Mouse (Mus musculus): ENCODE results near the gene Stard10.

The Stard10 gene

DNA sequence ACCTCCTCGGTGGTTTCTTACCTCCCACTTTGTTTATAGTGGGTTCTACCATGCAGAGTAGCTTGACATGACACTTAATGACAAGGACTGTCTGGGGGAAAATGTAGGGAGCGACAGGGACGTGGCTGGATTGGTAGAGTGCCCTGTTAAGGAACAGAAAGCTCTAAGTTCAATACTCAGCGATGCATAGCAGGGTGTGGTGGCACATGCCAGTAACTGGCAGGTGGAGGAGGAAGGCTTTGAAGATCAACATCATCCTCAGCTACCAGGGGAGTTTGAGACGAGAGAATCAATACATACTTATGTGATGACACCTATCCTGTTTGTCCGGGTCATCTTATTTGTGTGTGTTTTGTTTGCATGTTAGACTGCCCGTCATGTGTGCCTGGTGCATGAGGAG is 52.8 kb downstream of the Stard10 start:
- no peak for DNase-seq (ENCODE audit: extremely low spot score)

DNA sequence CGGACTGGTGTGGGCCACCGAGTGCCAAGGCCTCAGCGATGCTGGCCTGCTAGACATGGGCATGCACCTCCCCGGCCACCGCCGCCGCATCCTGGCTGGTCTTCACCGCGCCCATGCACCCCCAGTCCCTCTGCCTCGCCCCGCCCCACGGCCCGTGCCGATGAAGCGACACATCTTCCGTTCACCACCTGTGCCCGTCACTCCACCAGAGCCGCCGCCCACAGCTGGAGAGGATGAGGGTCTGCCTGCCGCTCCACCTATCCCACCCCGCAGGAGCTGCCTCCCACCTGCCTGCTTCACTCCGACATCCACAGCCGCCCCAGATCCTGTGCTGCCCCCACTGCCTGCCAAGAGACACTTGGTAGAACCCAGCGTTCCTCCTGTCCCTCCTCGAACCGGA is 56.2 kb downstream of the Stard10 start:
- DNase-seq (ENCODE audit: extremely low spot score) = no peak

DNA sequence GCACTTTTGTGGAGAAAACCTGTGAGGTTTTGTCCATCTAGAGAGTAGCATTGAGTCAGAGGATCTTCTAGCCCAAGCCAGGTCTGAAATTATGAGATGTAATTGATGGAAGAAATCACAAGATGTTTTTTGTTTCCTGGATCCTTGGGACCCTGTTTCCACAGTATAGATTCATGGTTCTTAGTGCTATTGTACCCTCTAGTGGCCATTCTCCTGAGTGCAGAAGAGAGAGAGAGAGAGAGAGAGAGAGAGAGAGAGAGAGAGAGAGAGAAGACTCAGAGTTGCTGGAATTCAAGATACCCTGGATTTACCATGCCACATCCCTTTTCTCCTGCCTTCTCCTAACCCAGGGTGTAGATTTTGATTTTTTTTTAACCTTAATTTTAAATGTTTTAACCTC is 57.3 kb downstream of the Stard10 start:
- peak; percentile 57 for DNase-seq (ENCODE audit: extremely low spot score)

DNA sequence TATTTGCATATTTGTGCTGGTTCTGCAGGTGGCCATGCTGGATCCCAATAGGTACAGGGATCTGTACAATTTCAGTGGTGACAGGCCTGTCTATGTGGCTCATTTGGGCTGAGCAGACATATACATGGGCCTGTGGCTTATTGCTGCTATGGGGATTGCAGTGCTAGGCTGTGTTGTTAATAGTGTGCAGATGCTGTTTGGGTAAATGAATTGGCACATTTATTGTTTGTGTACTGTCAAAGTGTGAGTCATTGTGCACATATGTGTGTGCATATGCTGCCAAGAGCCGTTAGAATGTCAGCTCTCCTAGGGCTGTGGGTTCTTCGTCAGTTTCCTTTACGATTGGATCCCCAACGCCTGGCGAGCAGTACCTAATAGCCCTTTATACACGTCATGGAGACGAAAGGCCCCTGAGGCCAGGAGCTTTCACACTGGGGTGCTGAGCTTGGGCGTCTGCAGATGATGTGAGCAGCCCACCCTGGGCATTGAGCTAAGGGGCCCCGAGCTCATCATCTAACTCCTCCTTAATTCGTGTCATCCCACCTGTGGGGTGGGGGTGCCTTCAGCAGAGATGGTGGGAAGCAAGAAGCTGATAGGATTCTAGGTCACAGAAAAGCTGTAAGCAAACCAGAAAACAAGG is 59.9 kb downstream of the Stard10 start:
- DNase-seq (ENCODE audit: extremely low spot score) = no peak

DNA sequence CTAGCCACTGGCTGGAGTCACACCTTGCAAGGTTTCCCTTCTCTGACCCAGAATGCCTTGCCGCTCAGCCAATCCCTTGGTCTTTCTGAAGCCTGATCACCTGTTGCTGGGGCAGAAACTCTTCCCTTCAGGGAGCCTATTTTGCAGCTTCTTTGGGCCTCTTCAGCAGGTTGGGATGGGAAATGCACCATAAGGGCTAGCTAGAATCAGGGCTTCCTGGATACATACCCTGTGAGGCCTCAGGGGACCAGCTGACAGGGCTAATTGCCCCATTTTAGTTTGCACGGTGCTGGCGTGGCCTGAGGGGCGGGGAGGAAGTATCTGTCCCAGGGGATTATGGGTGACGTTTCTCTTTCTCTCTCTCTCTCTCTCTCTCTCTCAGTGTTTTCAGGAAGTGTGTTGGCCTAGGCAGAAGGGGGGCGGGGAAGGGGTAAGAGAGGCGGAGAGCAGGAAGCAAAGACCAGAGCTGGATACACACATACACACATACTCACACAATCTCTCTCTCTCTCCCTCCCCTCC is 60.9 kb downstream of the Stard10 start:
- DNase-seq (ENCODE audit: extremely low spot score) = peak; percentile 40

DNA sequence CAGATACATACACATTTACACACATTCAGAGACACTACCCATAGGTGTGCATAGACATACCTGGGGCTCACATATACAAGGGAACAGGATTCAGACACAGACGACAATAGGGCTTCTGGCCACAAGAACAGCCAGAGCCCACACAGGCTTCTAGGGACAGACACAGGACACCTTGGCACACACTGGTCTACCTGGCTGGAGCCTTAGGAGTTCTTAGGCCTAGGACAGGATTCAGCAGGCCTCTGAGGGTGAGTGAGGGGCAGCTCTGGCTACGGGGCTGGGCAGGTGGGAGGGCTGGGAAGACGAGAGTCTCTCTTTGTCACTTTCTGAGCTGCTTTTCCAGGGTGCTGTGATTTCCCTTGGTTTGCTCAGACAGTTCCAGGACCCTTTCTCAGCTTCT is 61.4 kb downstream of the Stard10 start:
- no peak for DNase-seq (ENCODE audit: extremely low spot score)

DNA sequence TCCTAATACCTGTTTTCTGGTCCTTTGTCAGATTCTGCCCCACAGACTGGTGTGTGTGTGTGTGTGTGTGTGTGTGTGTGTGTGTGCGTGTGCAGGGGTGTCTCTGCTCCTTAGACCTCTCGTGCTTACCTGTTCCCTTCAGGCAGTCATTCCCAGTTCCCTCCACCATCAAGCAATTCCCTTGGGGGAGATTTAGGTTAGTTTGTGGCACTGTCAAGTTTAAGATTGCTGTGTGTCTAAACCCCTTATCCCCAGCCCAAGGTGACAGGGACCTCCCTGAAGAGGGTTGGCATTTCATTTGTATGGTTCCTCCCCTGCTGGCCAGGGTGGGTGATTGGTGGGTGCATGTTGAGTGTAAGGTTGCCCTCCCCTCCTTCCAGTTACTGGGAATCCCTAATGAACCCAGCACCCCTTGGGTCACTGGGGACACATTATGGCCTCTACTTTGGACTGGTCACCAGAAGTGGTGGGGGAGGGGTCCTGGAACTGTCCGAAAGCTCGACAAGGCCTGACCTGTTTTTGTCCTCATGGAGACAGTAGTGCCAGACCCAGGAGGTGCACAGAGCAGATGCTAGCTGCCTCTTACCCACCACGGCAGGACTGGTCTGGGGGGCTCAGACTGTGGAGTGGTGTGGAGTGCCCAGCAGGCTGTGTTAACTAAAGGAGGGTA is 62.0 kb downstream of the Stard10 start:
- no peak for DNase-seq (ENCODE audit: extremely low spot score)

DNA sequence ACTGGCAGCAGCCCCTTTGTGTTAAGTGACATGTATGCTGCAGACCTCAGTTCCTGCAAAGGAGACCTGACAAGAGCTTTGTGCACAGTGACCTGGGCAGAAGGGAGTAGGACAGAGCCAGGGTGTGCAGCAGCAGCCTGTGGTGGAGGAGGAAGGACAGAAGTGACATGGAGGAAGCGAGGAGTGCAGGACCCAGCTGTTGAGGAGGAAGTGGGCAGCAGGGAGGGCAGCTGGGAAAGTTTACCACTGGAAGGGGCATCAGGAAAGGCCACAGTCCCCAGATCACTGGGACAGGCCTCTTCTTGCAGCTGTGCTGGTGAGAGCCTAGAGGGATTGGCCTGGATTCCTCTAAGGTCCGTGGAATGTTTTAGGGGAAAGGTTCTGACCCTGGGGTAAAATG is 62.8 kb downstream of the Stard10 start:
- no peak for DNase-seq (ENCODE audit: extremely low spot score)

DNA sequence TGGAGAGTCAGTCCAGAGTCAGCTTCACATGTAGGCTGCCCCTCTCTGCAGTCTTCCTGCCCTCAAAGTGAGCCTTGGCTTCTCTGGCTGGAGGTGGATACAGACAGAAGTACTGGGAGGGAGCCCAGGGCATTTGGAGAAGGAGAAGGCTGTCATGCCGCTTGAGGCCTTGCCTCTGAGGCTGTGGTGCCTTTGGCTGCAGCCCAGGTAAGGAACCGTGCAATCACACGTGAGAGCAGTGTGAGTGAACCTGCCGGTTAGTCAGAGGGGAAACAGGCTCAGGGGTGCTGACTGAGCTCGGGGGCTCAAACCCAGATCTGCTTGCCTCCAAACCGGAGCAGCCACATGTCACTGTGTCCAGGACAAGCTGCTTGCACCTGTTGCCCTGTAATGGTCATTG is 64.6 kb downstream of the Stard10 start:
- no peak for DNase-seq (ENCODE audit: extremely low spot score)

DNA sequence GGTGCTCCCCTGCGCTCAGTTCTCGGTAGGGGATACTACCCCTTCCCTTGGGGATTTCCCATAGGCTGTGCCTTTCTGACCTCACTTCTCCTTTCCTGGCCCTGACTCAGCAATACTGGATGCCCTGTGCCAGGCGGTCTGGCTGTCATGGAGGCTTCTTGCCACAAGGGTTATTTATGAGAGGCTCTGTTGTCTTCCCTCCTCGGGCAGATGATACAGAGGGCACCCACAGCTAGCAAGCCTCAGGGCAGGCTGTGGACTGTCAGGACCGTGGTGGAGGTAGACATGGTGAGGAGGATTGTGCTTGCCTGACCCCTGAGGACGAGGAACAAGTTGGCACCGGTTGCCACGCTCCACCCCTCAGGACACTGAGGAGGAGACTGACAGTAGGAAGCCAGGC is 65.5 kb downstream of the Stard10 start:
- DNase-seq (ENCODE audit: extremely low spot score) = no peak

DNA sequence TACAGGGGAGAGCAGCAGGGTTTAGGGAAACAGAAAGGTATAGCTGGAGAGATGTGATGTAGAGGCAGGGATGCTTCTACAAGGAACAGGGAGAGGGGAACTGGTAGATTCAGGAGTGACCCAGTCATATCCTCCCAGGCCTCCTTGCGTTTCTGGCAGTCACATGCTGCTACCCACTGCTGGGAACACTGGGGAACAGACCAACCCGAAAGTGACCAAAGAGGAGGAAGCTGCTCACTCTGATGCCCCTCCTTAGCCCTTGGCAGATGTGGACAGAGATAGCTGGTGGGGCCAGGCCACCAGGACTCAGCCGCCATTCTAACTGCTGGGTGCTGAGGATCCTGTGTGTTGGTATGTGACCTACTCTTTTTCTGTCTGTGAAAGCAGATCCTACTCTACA is 66.9 kb downstream of the Stard10 start:
- no peak for DNase-seq (ENCODE audit: extremely low spot score)

DNA sequence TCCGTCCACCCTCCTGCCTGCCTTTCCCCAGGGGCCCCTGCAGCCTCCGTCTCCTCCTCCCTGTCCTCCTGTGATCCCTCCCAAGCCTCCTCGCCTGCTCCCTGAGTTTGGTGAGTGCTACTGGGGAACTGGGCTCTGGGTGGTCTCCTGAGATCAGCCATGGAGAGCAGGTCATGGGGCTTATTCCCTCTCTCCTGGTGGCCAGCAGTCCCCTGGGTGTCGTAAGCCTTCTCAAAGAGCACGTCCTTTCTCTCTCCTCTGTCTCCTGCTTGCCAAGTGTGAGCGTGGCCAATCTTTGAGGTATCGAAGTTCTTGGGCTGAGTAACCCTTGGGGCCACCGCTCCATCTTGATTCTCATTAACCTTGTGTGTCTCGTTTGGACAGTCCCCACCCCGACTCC is 68.0 kb downstream of the Stard10 start:
- no peak for DNase-seq (ENCODE audit: extremely low spot score)

DNA sequence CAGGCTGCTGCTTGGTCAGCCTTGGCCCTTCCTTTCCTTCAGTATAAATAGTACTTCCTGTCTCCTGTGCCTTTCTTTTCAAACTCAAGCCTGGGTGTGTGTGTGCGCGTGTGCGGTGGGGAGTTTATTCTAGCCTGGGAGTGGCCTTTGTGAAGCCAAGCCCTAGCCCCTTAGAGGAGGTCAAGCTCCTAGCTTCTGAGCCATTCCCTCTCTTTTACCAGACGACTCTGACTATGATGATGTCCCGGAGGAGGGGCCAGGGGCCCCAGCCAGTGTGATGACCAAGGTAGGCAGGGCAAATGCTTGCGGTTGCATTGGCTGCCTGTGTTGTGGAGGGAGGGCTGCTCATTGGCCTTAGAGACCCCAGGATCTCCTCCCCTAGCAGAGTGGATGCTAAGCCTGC is 68.4 kb downstream of the Stard10 start:
- DNase-seq (ENCODE audit: extremely low spot score) = no peak

DNA sequence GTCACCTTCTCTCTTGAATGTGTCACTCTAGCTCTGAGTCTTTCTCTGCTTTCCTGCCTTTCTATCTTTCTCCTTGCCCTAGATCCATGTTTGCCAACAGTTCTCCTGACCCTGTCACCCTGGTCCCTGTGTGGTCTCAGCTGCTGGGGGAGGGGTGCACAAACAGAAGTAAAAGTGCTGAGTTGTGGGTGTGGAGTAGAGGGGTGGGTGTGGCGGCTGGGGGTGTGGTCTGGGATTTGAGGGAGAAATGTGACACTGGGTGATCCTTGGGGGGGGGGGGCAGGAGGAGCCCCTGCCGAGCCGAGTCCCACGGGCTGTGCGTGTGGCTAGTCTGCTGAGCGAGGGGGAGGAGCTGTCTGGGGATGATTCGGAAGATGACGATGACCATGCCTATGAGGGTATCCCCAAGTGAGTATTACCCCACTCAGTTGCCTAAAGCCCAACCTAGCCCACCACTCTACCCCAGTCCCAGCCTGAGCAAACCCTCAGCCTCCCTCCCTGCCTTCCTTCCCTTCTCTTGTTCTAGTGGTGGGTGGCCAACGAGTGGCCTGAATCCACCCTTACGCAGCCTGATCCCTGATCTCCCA is 69.1 kb downstream of the Stard10 start:
- no peak for DNase-seq (ENCODE audit: extremely low spot score)

DNA sequence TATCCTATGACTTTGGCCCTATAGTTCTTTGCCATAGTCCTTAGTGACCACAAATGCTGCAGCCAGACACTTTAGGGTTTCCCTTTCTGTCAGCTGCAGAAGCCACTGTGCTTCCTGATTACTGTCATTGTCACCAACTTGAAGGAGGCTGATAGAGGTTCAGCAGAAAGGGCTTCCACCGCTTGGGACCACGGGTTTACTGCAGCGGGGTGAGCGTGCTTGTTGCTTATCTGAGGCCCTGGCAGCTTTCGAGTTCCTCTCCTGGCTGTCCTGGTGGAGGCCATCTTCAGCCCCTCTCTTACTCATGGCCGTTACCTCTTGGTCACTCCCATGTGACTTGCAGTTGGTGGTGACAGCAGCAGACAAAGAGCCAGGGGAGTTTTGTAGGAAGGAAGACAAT is 72.4 kb downstream of the Stard10 start:
- no peak for DNase-seq (ENCODE audit: extremely low spot score)

DNA sequence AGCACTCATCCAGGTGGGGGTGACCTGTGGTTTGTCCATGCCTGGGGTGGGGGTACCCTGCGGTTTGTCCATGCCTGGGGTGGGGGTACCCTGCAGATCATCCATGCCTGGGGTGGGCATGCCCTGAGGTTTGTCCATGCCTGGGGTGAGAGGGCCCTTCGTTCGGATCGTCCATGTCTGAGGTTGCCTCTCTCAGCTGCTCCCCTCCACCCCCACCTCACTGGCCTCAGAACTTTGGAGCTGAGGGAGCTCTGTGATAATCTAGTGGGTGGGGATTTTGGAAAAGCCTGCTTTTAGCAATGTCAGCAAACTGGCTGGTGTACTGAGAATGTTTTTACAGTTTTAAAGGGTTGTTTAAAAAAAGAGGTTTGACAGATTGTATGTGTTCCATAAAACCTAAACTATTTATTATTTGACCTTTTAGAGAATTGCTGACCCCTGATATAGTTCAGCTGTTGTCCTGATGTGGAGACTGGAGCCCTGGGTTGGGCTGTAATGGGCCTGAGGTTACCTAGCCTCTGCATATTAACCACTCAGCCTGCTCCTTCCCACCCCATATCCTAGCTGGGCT is 75.1 kb downstream of the Stard10 start:
- no peak for DNase-seq (ENCODE audit: extremely low spot score)

DNA sequence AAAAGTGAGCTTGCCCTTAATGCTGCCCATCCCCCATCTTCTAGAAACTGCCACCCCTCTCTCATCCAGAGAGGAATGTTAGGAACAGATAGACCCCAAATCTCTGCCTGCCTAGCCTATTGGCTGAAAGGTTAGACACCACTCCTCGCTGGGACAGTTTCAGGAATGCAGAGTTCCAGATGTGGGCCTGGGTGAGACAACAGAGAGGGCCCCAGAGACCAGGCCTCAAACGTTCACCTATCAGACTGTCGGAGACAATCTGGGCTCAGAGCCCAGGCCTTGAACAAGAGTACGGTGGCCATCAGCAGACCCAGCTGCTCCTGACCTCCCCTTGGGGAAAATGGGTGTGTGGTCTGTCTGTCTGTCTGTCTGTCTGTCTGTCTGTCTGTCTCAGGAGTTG is 76.1 kb downstream of the Stard10 start:
- DNase-seq (ENCODE audit: extremely low spot score) = no peak

DNA sequence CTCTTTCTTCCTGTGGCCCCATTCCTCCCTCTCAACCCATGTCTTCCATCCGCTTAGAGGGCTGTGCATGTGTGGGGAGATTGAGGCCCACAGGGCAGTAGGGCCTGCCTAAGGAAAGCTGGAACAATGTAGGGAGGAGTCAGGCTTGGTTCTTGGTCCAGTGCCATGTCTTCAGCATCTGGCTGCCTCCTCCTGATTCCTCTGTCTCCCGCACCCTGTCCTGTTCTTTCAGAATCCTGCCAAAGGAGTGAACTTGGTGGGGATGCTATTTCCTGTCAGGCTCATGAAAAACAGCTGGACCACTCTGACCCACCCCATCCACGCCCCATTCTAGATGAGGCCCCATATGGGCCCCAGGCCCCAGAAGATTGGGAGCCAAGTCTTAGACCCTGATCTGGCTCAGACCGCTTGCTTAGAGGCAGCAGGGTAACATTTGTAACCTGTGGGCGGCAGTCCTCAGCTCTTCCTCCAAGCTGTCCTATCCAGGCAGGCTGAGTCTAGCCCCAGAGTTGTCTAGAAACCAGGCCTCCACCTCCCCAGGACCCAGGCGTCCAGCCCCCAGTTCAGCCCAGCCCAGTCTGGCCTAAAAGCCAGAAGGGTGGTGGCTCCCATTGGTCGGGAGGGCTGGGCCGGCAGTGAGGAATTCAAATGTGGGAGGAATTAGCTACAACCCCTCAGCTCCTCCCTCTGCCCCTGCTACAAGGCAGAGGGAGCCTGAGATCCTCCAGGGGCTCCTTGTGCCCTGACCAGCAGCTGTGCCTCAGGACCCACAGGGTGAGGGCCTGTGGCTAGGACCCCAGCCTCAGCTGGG is 77.0 kb downstream of the Stard10 start:
- DNase-seq (ENCODE audit: extremely low spot score) = peak; percentile 47

DNA sequence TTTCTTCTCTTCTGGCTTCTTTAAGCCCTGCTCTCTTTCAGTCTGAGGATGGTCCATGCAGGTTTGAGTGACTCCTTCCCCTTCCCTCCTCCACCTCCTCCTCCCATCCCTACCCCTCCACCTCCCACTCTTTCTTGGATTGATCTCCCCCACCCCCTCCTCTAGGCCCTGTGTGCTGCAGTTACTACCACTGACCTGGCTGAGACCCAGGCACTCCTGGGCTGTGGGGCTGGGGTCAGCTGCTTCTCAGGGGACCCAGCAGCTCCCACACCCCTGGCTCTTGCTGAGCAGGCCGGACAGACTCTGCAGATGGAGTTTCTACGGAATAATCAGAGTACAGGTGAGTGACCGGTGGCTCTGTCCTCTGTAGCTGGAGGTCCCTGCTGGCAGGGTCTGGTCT is 77.7 kb downstream of the Stard10 start:
- DNase-seq (ENCODE audit: extremely low spot score) = peak; percentile 35

DNA sequence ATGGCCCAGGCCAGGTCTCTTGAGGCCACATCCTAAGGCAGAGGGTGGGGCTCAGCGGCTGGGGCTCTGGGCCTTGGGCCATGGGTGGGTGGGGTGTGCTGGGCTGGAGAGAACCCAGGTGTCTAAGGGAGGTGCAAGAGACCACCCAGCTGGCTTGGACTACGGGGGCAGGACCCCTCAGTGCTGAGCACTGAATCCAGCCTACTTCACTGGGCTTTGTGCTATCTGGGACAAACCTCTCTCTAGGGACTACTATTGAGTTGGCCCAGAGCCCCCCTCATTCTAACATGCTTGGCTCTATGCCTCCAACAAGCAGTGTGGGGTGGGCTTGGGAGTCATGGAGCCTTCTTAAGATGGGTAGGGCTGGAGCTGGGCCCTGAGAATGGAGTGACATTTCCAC is 78.6 kb downstream of the Stard10 start:
- no peak for DNase-seq (ENCODE audit: extremely low spot score)
